Comparison of ENCODE assay signal across 21 mouse cellular contexts in the genomic region with DNA sequence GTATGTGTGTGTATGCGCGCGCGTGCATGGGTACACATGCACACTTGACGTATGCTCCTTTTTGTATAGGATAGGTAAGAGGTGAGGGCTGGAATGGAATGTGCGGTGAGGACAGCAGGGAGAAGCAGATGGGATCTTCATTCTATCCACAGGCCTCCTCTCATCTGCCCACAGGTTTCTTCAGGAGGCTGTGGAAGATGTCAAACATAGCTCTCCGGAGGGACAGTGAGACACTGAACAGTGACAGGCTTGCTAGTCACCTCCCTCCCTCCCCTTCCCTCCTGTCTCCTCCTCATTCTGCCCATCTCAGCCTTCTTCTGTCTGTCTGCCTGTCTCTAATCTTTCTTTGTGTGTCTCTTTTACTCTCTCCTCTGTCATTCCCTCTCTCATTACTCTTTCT.
"Had no signal": no experiment of that assay in that cellular context is flagged by ENCODE, and none has a peak within 500 bp of the region (broad histone marks: within the 10 kb centered on the region; RNA-seq: fewer than 3 reads in every experiment).

No protein-coding gene starts in this region.

- H3K4me3 ChIP-seq: kidney, embryonic 15.5 days; limb, embryonic 12.5 days; limb, embryonic 15.5 days; megakaryocyte, embryonic 14.5 days; midbrain, embryonic 10.5 days; neural tube, embryonic 13.5 days had no signal

- H3K9ac ChIP-seq: kidney, embryonic 15.5 days; limb, embryonic 12.5 days; limb, embryonic 15.5 days; liver, embryonic 14.5 days; liver, postnatal 0 days; lung, embryonic 14.5 days; neural tube, embryonic 13.5 days had no signal

- ATAC-seq: liver, postnatal 0 days; lung, postnatal 0 days had no signal

- H3K4me1 ChIP-seq: kidney, embryonic 15.5 days; limb, embryonic 12.5 days; limb, embryonic 15.5 days; megakaryocyte, embryonic 14.5 days; midbrain, embryonic 10.5 days; neural tube, embryonic 13.5 days had no signal

- H3K4me2 ChIP-seq: limb, embryonic 12.5 days; limb, embryonic 15.5 days; liver, embryonic 11.5 days; lung, embryonic 14.5 days; neural tube, embryonic 13.5 days had no signal

- H3K36me3 ChIP-seq: kidney, embryonic 15.5 days; limb, embryonic 12.5 days; limb, embryonic 15.5 days; midbrain, embryonic 10.5 days; neural tube, embryonic 13.5 days had no signal

- DNase-seq: kidney, adult 11 months; kidney, adult 8-10 months; kidney, postnatal 10 days; kidney, postnatal 36 days; layer of hippocampus, postnatal 36 days; liver, postnatal 0 days; lung, postnatal 36 days; right cerebral cortex, postnatal 25 days; thymus, adult 2 months; thymus, postnatal 14 days; thymus, postnatal 4 days had no signal

- H3K9me3 ChIP-seq: kidney, embryonic 15.5 days; limb, embryonic 12.5 days; limb, embryonic 15.5 days; megakaryocyte, embryonic 14.5 days; midbrain, embryonic 10.5 days; neural tube, embryonic 13.5 days had no signal

- H3K27ac ChIP-seq: kidney, embryonic 15.5 days; limb, embryonic 12.5 days; limb, embryonic 15.5 days; liver, embryonic 14.5 days; midbrain, embryonic 10.5 days; neural tube, embryonic 13.5 days had no signal

- H3K27me3 ChIP-seq: kidney, embryonic 15.5 days; megakaryocyte, embryonic 14.5 days; neural tube, embryonic 13.5 days had no signal
